Mouse (Mus musculus) natural killer cell, adult 2 months (primary cell): ENCODE data around the gene Gm43552.

ENCODE experiments used
- DNase-seq, 2 experiments: peaks; one replicate each; pipeline ENCODE4 v3.0.0; 2022; ENCODE audit warnings: low spot score in 2 of 2

Gene Gm43552

DNA sequence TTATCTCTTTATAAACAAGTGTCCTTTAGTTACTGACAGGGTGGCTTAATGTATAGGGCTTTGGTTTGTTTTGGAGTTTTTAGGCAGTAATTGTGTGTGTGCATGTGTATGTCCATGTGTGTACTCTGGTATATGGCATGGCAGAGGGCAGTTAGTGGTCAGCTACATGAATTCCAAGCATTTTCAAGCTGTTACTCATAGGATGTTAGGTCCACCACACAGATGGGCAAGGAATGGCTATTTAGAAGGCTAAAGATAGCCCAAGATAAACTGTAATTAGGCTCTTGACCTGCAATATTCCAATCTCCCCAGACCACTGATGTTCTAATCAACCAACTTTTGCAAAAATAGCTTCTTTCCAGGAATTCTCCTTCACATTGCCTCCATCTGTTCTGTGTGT is 54.6 kb downstream of the Gm43552 start:
- no peak for DNase-seq

DNA sequence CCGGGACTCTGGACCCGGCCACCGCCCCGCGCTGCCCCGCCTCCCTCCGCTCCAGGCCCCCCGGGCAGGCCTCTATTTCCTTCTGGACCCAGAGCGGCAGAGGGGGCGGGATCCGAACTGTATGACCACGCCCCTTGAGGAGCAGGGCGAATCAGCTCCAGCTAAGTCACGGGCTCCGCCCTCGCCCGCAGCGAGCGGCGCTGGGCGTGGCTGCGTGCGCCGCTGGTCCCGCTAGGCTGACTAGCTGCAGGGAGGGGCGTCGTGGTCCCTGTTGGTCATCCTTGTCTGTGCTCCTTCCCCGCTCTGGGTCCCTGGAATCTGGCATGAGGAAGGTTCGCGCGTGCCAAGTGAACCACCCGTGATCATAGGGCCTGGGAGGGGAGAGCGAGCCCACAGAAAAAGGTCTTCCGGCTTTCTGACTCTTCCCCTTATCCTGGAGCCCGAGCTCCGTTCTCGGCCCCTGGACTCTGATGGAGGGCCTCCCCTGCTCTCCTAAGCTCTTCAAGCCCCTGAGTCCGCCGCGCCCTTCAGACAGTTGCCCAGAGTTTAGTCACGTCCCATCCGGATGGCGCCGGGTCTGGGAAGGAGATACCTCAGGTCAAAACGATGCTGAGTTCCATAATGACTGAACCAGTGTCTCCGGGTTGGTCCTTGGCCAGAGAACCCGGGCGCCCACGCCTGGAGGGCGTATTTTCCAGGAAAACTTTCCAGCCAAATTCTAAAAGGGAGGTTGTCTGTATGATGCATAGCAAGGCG is 56.6 kb downstream of the Gm43552 start, which contains the start of gene Ugdh:
Gene Ugdh (minus strand): TSS at position 144 of the 756 bp plus-strand sequence.
- DNase-seq = peak; percentile 87 to 91

DNA sequence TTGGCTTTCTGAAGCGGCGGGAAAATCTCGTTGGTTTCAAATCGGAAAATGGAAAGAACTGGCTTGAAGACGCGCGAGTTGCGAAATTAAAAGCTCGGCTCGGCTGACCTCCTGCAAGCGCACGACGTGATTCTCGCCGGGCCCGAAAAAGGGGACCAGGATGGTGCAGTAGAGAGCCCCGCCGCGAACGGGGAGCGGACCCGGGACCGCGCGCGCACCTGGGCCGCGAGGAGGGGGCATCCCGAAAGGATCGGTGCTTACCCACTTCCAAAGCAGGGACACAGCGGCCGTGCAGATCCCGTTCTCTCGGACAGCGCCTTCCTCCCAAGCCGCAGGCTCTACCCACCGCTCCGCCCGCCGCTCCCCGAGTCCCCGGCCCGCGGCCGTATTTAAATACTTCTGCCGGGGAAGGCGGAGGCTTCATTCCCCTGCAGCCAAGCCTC is 57.2 kb downstream of the Gm43552 start:
- no peak for DNase-seq

DNA sequence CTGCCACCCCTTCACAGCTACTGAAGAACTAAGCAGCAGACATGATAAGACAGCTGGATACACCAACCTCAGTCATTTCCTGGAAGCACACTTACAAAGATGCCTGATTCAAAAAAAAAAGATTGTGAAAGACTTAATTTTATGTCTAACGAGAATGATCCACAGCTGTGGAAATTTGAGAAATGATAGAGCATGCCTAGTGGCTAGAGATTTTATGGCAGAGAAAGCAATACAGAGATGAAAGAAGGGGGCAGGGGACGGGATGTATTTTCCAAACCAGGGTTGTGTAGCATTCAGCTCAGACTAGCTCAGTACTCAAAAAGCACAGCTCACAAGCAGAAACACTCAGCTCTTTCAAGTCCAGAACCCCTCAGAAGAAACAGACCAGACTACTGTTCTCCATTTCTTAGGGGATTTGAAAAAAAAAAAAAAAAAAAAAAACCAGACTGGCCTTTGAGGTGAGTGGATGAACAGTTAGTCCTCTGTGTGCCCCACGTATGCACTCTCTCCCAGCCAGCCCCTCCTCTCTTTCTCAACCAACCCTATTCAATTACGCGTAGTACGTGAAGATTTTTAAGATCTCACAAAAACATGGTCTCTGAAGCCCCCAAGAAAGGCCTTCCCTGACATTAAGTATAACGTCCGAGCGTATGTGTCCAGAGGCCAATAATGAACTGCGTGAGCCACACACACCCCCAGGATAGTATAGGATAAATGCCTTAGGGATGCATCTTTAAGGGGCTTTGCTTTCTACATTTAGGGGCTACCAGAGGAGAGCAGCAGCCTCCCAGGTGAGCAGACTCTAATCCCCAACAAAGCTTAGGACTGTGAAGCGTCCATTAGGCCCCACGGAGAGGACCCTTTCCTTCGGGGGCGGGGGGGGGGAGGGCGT is 57.9 kb downstream of the Gm43552 start:
- no peak for DNase-seq

DNA sequence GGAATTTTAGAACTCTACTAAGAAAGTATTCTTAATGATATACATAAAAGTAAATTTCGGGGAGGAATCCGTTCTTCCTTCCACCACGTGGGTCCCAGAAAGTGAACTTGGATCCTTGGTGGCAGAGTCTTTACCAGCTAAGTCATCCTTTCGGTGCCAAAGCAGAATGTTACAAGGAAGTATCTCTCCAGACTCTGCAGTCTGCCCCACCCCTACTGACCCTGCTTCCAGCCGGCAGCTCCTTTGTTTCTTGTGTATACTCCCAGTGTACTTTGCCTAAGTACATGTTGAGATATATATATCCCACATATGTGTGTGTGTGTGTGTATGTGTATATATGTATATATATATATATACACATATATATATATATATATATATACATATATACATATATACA is 63.2 kb downstream of the Gm43552 start:
- no peak for DNase-seq

DNA sequence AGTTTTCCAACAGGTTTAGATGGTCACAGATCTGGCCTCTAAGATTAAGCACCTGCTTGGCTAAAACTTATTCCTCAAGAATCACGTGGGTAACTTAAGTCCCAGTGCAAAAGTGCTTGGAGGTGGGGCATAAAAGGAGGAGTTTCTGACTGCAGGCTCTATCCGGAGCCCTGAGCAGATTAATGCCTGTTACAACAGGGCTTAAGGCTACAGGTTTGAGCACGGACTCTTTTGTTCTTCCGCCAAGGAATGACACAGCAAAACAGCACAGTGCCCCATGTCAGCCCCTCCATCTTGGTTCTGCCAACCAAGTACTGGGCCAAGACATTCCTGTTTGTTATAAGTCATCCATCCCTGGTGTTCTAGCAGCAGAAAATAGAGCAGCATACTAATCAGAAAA is 64.3 kb downstream of the Gm43552 start:
- DNase-seq = no peak

DNA sequence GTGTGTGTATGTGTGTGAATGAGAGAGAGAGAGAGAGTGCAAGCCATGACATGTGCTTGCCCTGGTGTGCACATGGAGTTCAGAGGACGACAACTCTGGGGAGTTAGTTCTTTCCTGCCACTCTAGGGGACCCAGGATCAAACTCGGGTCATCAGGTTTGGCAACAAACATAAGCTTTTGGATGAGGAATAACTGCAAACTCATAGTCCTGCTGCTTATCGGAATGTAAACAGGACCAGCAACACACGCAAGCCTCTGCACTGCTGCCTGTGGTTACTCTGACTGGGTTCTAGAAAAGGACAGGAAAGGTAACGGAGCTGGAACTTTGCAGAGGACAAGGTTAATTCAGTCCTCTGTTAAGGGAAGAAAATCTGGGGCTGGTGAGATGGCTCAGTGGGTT is 67.4 kb downstream of the Gm43552 start:
- DNase-seq = no peak

DNA sequence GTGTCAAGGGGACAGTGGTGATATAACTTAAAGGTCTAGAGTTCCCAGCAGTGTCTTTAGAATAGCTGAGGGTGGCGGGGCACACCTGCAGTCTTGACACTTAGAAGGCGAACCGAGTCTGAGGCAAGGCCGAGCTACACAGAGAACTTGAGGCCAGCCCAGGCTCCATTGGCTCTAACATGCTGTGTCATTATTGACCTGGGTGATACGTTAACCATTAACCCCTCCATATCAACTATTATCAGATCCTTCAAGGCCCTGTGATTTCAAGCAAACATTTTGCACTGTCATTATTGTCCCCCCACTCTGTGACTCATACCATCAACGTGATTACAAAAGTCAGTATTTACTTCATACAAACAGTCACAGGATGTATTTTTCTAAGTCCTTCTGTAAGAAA is 68.4 kb downstream of the Gm43552 start:
- no peak for DNase-seq

DNA sequence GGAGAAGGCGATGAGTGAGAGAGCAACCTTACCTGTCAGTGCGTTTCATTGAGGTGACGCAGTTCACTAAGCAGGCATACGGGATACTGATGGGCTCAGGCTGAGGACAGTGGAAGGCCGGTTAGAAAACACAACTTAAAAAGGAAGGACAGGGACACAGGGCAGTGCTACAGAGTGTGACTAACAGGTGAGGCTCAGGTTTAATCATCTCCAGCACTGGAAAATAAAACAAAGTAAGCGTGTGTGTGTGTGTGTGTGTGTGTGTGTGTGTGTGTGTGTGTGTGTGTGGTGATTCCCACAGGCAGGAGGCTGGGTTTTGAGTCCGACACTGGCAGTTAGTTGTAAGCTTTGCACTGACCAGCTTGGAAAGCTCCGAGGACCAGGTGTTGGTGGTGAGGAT is 69.8 kb downstream of the Gm43552 start:
- DNase-seq = no peak

DNA sequence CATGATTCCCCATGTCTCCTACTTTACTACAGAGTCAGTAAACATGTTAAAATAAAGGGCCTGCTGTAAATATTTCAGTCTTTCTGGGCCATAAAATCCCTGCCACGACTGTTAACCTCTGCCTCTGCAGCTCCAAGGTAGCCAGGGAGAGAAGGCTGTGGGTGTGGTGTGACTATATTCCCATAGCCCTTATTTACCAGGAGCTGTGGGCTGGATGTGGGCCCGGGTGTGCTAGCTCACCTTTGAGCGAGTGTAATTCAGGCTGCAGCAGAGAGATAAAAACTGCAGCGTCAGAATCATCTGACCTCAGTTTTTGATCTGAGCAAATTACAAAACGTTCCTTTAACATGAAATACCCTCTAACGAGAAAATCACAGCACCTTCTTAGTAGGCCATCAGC is 71.8 kb downstream of the Gm43552 start:
- no peak for DNase-seq

DNA sequence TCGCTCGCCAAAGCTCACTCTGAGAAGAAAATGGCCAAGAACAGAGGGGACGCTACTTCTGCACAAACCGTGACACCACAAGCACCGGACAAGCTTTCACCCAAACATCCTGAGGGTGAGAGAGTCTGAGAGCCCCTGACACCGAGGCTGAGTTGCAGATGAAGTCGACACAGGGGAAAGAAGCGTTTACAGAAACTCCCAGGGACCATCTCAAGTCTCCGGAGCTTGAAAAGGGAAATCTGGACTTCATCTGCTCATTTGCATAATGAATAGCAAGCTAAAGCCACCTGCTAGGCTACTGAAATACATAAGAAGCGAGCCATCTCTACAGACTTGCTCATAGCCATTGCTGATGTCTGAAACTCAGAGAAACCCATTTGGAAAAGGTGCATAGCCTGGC is 73.5 kb downstream of the Gm43552 start:
- DNase-seq = no peak

DNA sequence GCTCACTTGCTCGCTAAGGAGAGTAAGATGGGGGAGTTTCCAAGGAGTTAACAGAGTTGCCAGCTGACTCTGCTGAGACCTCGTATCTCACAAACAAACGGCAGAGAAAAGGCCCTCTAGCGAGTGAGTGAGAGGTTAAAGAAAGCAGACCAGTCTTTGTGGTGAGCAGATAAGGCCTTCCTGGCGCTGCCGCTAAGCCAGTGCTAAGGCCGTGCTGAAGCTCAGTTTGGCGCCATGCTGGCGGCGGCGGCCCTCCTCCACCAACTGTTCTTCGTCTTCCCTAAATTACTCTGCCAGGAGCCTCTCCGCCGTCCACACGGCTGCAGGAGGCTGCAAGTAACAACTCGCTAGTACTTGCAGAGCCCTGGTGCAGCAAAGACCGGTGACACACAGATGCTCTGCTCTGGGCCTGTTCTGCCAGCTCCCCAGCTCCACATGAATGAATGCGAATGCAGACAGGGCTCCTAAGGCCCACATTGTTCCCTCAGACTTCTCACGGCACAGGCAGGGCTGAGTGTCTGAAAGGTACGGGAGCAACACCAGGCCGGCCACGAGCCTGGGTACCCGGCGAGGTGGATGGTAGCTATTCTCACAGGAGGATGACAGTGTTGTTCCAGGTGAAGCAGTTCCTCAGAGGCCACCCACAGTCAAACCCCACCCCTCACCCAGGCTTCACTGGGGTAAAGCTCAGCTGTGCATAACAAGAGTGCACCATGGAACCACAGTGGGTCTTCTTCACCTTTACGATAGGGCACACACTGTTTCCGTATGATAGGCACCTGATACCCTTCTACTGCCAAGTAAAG is 76.8 kb downstream of the Gm43552 start:
- no peak for DNase-seq

DNA sequence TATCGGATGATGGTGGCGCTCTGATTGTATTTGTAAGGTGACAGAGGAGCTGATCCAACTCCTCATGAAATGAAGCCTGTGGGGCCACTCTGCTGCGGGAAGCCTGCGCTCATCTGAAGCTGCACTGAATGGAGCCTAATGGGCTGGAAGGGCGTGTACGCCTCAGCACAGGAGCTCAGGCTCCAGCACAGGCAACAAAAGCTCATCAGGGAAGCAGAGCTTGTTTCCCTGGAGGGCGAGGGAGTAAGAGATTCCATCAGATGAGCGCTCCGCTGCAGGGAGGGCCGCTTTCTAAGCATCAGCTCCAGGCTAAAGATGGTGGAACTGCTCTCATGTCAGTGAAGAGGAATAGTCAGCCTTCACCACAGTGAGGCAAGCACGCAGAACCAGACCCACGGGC is 84.6 kb downstream of the Gm43552 start:
- DNase-seq = no peak

DNA sequence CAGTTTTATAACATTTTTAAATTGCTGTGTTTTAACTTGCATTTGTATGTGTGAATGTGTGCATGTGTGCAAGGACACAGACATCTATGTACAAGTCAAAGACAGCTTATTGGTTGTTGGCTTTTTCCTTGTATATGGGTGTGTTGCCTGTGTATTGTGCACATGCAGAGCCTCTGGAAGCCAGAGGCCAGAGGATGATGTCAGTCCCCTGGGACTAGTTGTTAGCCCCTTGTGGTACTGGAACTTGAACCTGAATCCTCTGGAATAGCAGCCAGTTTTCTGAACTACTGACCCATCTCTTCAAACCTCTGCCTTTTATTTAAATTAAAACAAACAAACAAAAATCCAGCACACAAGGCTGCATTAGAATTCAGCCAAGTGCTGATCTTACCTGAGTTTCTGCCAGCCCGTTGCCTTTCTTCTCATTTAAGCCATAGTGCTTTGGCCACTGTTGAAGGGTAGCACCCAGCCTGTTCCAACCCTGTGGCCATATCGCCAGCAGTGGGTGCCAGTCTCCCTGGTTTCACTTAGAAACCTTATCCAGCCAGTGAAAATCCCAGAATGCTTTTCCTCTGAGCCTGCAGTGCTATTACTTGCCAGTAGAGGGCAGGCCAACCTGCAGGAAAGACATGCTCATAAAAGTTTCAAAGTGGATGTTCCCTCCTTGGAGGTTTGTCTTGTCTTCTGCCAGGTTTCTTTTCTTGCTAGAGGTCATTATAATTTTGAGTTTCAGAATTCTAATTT is 91.2 kb downstream of the Gm43552 start:
- DNase-seq = peak; percentile 73 to 79

DNA sequence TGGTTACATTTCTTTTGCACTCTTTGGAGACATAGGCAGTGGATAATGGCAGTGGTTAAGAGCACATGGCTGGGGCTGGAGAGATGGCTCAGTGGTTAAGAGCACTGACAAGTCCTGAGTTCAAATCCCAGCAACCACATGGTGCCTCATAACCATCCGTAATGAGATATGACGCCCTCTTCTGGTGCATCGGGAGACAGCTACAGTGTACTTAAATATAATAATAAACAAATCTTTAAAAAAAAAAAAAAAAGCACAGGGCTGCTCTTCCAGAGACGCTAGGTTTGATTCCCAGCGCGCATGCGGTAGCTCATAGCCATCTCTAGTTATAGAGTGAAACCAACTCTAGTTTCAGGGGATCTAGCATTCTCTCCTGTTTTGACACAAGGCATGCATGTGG is 98.2 kb downstream of the Gm43552 start:
- DNase-seq = no peak

DNA sequence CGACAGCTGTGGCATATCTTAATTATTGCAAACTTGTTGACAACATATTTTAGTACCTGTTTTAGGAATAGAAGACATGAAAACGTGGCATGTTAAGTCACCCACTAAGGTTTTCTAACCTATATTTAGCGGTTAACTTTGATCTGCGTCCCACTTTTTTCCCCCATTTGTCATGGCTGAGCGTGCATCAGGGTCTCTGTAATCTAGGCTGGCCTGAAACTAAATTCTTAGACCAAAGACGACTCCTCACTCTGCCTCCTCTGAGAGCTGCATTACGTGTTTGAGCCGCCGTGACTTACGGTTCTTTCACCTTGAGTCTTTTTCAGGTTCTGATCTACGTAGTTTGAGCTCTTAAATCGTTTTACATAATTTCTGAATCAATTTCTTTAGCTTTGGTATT is 100.9 kb downstream of the Gm43552 start:
- no peak for DNase-seq

DNA sequence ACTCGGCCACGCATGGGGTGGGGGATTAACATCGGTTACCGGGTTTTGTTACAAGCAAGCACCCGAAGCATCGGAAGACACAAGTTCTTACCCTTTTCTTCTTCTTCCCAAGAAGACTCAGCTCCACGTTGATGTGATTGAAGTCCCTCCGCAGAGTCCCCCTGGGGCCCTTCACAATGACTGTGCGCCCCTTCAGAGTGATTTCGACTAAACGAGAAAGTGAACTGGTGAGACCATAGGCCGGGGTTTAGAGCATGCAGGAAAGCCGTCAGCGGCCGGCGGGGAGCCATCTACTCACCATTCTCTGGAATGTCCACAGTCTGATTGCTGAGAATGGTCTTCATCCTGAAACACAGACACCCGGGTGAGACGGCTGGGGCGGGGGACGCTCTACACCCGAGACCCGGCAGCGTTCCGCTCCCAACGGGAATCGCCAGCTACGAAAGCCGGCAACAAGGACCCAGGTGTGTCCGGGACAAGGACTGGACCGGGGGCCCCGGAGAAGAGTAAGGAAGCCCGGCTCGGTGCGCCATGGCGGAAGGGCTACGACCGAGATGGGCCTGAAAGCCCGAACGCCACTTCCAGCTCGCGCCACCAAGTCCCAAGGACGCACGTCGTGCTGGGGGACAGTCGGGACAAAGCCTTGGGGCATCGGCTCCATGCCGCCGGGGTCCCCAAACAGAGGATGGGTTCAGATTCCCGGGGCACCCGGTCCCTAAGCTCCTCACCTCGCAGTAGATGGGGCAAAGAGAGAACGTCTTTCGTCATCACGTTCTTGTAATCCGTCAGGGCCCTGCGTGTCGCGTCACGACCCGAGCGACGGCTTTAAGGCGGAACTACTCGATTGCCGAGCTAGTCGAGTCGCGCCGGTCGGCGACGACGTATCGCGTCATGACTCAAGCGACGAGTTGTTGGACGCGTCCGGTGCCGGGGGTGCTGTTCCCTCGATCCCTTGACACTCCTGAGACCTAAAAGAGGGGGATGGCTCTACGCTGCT is 101.7 kb downstream of the Gm43552 start, which contains the start of the genes Rpl9 and Lias:
Gene Rpl9 (minus strand): TSS at position 797 of the 997 bp plus-strand sequence.
Gene Lias (plus strand): TSS at position 850 of the 997 bp plus-strand sequence.
- DNase-seq = peak; percentile 95 to 97

DNA sequence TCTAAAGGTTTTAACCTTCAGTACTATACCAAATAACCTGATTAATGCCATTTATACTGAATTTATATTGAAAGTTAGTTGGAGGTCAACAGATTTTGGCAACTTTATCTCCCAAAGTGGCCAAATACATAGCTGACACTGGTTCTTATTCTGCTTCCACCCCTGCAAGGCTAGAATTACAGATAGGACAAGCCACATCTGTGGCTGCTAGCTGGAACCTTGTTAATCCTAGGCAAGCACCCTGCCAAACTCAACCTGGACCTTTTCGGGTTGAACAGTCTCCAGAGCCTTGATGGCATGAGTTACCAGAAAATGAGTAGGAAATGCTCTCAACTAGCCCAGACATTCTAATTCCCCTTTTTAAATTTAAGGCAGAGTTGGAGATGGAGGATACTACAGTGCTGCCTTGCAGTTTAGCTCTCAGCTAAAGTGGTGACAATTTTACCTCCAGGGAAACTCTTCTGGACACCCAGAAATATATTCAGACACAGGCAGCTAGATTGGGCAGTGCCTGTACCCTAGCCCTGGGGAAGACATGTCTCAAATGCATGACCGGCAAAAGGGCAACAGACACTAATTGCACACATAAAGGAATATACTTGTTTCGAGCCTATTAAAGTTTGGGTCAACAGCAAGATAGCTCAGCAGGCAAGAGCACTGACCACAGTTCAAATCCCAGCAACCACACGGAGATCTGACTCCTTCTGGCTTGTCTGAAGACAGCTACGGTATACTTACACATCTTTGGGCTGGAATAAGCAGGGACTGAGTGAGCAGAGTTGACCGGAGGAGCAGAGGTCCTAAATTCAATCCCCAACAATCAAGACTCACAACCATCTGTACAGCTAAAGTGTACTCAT is 105.4 kb downstream of the Gm43552 start:
- no peak for DNase-seq

DNA sequence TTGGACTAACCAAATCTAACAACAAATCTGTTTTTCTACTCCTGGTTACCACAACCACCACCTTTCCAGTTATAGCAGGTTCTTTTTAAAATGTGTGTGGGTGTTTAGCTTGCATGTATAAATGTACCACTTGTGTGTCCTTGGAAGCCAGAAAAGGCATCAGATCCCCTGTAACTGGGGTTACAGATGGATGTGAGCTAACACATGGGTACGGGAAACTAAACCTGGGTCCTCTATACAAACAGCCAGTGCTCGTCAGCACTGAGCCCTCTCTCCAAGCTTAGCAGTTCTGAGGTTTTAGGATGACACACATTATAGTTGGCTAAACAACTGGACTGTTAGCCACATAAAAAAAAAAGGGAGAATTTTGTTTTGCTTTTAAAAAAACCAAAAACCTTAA is 106.9 kb downstream of the Gm43552 start:
- no peak for DNase-seq
